Mouse (Mus musculus): ENCODE measurements around the gene Slamf9.

The Slamf9 gene

GRCm38 (mm10) chr1:172475054-172475741 lies at the start of gene Slamf9:
TSS of gene Slamf9 (plus strand) at chr1:172475358.
- DNase-seq: no peak

GRCm38 (mm10) chr1:172426419-172426818 lies 48.7 kb upstream of the Slamf9 start:
- no peak for DNase-seq

DNA sequence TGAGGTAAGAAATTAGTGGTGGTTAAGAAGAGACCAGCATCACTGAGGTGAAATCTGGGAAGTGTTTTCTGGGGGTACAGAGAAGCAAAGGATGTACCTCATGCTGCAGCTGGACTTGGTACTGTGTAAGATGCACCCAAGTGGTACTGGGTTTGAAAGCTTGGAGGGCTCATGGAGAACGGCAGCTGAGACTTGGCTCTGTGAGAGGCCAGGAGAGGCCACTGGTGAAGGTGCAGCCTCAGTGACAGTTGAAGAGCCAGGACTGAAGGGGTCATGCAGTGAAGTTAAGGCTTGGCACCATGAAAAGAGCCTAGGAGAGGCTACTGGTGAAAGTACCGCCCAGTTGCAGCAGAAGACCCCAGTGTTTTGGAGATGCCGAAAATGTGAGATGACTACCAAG lies 47.3 kb upstream of the Slamf9 start:
- DNase-seq: no peak

DNA sequence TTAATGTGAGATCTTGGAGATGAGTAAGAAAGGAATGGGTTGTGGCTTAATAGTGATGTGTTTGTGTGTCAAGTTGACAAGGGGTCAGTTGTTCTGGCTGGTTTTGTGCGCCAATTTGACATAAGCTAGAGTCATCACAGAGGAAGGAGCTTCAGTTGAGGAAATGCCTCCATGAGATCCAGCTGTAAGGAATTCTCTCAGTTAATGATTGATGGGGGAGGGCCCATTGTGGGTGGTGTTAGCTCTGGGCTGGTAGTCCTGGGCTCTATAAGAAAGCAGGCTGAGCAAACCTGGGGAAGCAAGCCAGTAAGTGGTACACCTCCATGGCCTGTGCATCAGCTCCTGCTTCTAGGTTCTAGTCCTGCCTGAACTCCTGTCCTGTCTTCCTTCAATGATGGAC lies 46.5 kb upstream of the Slamf9 start:
- DNase-seq: peak in 1 of 2 experiments; percentile 22

- no peak for DNase-seq
These were observed 44.4 kb upstream of the Slamf9 start for GRCm38 (mm10) chr1:172430731-172431220.

- peak; percentile 70 to 77 for DNase-seq
These were observed 43.1 kb upstream of the Slamf9 start for GRCm38 (mm10) chr1:172431836-172432586.

- no peak for DNase-seq
These were observed 42.6 kb upstream of the Slamf9 start for GRCm38 (mm10) chr1:172432587-172432955.

DNA sequence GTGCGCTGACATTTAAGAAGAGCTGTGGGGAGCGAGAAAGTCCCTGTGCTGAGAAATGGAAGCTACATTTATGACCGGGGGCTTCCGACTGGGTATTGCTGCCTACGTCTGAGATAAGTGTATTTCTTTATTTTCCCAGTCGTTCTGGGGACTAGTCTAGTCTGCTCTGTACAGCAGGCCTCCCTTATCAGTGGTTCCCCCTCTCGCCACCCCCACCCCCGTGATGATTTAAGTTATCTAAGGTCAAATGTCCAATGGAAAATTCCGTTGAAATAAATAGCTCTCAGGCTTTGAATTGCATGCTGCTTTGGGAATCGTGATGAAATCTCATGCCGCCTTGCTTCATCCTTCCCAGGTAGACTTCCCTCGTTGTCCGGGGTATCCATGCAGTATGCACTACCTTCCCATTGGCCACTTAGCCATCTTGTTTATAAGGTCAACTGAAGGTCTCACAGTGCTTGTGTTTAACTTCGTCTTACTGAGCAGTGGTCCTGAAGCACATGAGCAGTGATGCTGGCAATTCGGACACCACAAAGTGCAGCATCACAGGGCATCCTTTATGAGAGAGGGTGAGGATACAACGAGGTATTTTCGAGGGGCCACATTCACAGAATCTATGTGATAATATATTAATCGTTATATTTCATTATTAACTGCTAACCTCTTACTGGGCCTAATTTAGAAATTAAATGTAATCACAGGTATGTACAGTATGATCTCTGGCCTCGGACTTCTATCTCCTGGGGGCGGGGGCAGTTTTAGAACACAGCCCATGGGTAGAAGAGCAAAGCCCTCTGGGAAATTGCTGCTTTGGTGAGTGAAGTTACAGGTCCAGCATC lies 41.9 kb upstream of the Slamf9 start:
- no peak for DNase-seq

GRCm38 (mm10) chr1:172433851-172434165 lies 41.4 kb upstream of the Slamf9 start:
- DNase-seq: no peak

DNA sequence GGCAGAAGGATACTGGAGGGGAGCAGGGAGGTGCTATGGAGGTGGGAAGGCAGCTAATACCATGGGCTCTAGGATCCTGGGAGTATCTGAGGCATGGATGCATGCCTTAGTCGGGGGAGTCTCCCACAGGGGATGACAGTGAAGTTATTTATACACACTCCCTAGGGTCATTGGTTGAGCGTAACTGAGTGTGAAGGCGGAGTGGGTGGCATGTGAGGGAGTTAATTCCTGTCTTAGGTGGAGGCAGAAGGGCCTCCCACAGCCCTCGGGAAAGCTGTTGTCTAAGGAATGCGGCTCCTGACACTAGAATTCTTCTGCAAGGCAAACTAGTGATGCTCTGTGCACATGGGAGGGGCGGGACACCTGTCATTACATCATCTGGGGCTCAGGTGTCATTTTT lies 38.4 kb upstream of the Slamf9 start:
- no peak for DNase-seq

GRCm38 (mm10) chr1:172438621-172439020 lies 36.5 kb upstream of the Slamf9 start:
- DNase-seq: no peak

GRCm38 (mm10) chr1:172440521-172440920 lies 34.6 kb upstream of the Slamf9 start:
- no peak for DNase-seq

DNA sequence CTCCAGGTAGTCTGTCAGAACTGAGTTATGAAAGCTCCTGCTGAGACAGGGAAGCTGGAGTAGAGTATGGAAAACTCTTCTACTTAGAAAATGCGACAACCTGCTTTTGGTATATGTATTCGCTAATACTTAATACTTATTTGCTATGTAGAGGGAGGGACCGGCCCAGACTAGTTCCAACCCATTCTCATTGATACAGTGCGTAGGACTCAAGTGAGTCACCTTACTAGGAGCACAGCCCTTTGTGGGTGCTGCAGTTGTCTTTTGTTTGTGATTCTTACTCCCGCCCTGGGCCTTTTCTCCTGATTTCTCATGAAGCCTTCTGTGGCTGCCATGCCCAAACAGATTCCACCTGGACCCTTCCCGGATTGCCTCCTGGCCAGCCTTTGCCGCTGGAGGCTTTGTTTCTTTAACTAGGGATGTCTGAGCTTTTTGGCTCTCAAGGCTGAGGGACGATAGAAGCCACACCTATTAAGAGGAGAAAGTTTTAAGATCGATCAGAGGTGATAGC lies 33.2 kb upstream of the Slamf9 start:
- no peak for DNase-seq

DNA sequence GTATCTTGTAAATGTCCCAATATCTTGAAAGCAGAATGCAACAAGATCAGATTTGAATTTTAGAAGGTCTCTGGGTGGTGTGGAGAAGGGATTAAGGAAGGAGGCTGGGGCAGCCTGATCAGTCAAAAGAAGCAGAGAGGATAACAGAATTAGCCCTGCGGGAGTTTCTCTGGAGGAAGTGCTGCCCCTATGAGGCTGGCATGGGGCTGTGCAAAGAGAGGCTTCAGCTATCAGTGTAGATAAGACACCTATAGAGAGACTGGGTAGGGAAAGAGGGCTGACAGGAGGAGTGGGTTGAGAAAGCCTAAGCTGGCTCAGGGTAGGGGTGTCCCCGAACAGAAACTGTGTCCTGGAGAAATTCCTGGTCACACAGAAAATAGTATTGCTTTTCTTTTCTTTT lies 24.9 kb upstream of the Slamf9 start:
- no peak for DNase-seq

- peak in 1 of 2 experiments; percentile 28 for DNase-seq
These were observed 24.2 kb upstream of the Slamf9 start for GRCm38 (mm10) chr1:172450848-172451470.

GRCm38 (mm10) chr1:172452911-172453310 lies 22.2 kb upstream of the Slamf9 start:
- peak; percentile 38 to 43 for DNase-seq

- no peak for DNase-seq
These were observed 21.3 kb upstream of the Slamf9 start for GRCm38 (mm10) chr1:172453810-172454209.

- DNase-seq: no peak
These were observed 19.7 kb upstream of the Slamf9 start for GRCm38 (mm10) chr1:172455416-172455815.

- DNase-seq: no peak
These were observed 19.0 kb upstream of the Slamf9 start for GRCm38 (mm10) chr1:172456001-172456677.

GRCm38 (mm10) chr1:172457196-172457595 lies 18.0 kb upstream of the Slamf9 start:
- DNase-seq: no peak

DNA sequence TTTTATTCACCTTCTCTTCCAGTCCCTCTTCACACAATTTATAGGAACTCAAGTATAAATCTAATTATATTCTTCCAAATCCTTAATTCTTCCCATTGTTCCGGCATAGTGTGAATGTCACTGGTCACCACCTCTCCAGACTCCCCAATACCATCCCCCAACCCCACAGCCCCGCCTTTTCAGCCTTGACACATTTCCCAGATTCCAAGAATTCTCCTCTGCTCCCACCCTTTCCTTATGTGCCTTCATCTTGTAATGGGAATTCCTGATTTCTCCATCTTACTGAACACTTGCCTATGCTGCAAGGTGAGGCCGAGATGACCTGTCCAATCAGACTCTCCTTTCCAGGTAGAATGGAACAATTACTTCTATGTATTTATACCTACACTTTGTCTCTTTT lies 17.1 kb upstream of the Slamf9 start:
- DNase-seq: no peak

DNA sequence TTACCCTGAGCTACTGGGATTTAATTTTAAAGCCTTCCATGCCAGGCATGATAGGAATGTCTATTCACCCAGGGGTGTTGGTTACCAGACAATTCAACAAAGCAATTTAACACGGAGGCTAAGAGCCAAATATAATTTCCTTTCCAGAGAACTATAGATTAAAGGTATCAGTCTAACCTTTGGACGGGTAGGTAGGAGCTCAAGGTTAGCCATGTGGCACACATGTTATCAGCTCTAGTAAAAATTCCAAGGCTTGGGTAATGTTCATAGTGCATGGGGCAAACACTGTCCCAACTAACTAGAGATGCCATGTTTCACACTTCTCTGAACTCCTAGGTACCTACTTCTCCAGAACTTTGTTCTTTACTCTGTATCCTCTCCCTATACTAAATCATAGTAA lies 13.6 kb upstream of the Slamf9 start:
- DNase-seq: no peak

All from kidney, postnatal 36 days (tissue).